Mouse (Mus musculus) spleen, postnatal 14 days (tissue): ENCODE data around the gene Foxn4.

Source experiments
- DNase-seq, 2 experiments: peaks; one replicate each; pipeline ENCODE4 v3.0.0; 2021 to 2022; ENCODE audit warnings: low spot score in 2 of 2

The Foxn4 gene

GRCm38 (mm10) chr5:114279382-114280143 is 6.0 kb upstream of the Foxn4 start:
- DNase-seq, result no peak

- DNase-seq, result no peak
Observed at GRCm38 (mm10) chr5:114275991-114276390, 2.4 kb upstream of the Foxn4 start.

GRCm38 (mm10) chr5:114275339-114275738 is 1.7 kb upstream of the Foxn4 start:
- no peak for DNase-seq

- DNase-seq, result no peak
Observed at GRCm38 (mm10) chr5:114269984-114270383, 3.6 kb downstream of the Foxn4 start.

GRCm38 (mm10) chr5:114269499-114269898 is 4.1 kb downstream of the Foxn4 start:
- DNase-seq, result no peak

GRCm38 (mm10) chr5:114268646-114269045 is 5.0 kb downstream of the Foxn4 start:
- no peak for DNase-seq

- DNase-seq, result no peak
Observed at GRCm38 (mm10) chr5:114264791-114265190, 8.8 kb downstream of the Foxn4 start.

- no peak for DNase-seq
Observed at GRCm38 (mm10) chr5:114264030-114264459, 9.6 kb downstream of the Foxn4 start.

- no peak for DNase-seq
Observed at GRCm38 (mm10) chr5:114261494-114261893, 12.1 kb downstream of the Foxn4 start.

GRCm38 (mm10) chr5:114259495-114259894 is 14.1 kb downstream of the Foxn4 start:
- DNase-seq, result no peak

- DNase-seq, result peak in 1 of 2 experiments; percentile 33
Observed at GRCm38 (mm10) chr5:114248174-114248589, 25.4 kb downstream of the Foxn4 start.

GRCm38 (mm10) chr5:114246465-114246864 is 27.1 kb downstream of the Foxn4 start:
- no peak for DNase-seq

GRCm38 (mm10) chr5:114239737-114240136 is 33.9 kb downstream of the Foxn4 start:
- no peak for DNase-seq

GRCm38 (mm10) chr5:114238924-114239323 is 34.7 kb downstream of the Foxn4 start:
- DNase-seq, result no peak

- DNase-seq, result no peak
Observed at GRCm38 (mm10) chr5:114228901-114229300, 44.7 kb downstream of the Foxn4 start.

GRCm38 (mm10) chr5:114226051-114226450 is 47.6 kb downstream of the Foxn4 start:
- DNase-seq, result no peak

GRCm38 (mm10) chr5:114218771-114219170 is 54.8 kb downstream of the Foxn4 start:
- no peak for DNase-seq

- DNase-seq, result peak; percentile 62 to 71
Observed at GRCm38 (mm10) chr5:114213183-114213582, 60.4 kb downstream of the Foxn4 start.

GRCm38 (mm10) chr5:114206158-114206557 is 67.4 kb downstream of the Foxn4 start:
- no peak for DNase-seq
